Mouse (Mus musculus) liver, embryonic 13.5 days (tissue): ENCODE measurements around the gene Rps26. TPM values are rescaled to one million over a fixed set of nuclear protein-coding genes. Genes with fewer than 3 reads are reported as not detected.

ENCODE experiments used
- ATAC-seq: fragments of 200-750 bp; cut with Nextera tagmentation; 2 replicates; pipeline ENCODE4 v1.8.0; 2017; ENCODE audit warnings: low read depth, mild to moderate bottlenecking, moderate number of reproducible peaks, moderate library complexity
- DNase-seq: peaks from one replicate; pipeline ENCODE4 v3.0.0; 2022
- H3K27ac ChIP-seq: fragments of 300-500 bp; sonication (generic); 2 replicates; pipeline ENCODE4 v1.5.1; 2015; ENCODE audit warnings: moderate library complexity, mild to moderate bottlenecking, inconsistent platforms
- H3K27me3 ChIP-seq: fragments of 300-500 bp; sonication (generic); 2 replicates; pipeline ENCODE4 v1.6.1; 2015; ENCODE audit warnings: mild to moderate bottlenecking, inconsistent platforms
- H3K36me3 ChIP-seq: fragments of 300-500 bp; sonication (generic); 2 replicates; pipeline ENCODE4 v1.6.1; 2015; ENCODE audit warnings: mild to moderate bottlenecking, inconsistent platforms
- H3K4me1 ChIP-seq: fragments of 300-500 bp; sonication (generic); replicated peaks from 2 replicates; pipeline ENCODE4 v1.6.1; 2015; ENCODE audit warnings: inconsistent platforms
- H3K4me2 ChIP-seq: fragments of 300-500 bp; sonication (generic); 2 replicates; pipeline ENCODE4 v1.6.1; 2015; ENCODE audit warnings: inconsistent platforms, mild to moderate bottlenecking, moderate library complexity
- H3K4me3 ChIP-seq: fragments of 300-500 bp; sonication (generic); replicated peaks from 2 replicates; pipeline ENCODE4 v1.5.1; 2015; ENCODE audit warnings: mild to moderate bottlenecking, inconsistent platforms
- H3K9ac ChIP-seq: fragments of 300-500 bp; sonication (generic); 2 replicates; pipeline ENCODE4 v1.6.1; 2015; ENCODE audit warnings: mild to moderate bottlenecking, inconsistent platforms
- H3K9me3 ChIP-seq: fragments of 300-500 bp; sonication (generic); replicated peaks from 2 replicates; pipeline ENCODE4 v1.6.1; 2016; ENCODE audit warnings: inconsistent platforms
- WGBS: fragments of 180-500 bp; shearing (Covaris S2); methylation state at CpG from one replicate; pipeline ENCODE4 v1.1.7; 2015; ENCODE audit not compliant: insufficient replicate concordance; 5-methylcytosine and 5-hydroxymethylcytosine counted together
- polyA plus RNA-seq: library from polyadenylated mRNA; unstranded; fragments of >200 nt; fragmentation: Nextera tagmentation; extraction: Ambion mirVana; gene quantifications from 2 replicates; pipeline ENCODE4 v1.2.1, GENCODE M21; 2015

Rps26 gene
- 486 and 551 TPM in 2 replicates for polyA plus RNA-seq

GRCm38 (mm10) chr10:128626311-128627310 is at the start of gene Rps26:
Gene Rps26, minus strand, starts transcription at chr10:128626747.
- H3K4me1 ChIP-seq: peaks cover 60% of the 10 kb centered on the region
- 1% methylated on average over 40 of the region's 40 CpGs for WGBS
- H3K27ac ChIP-seq: peak within 1 kb of the TSS; percentile 82

GRCm38 (mm10) chr10:128674469-128675008 is 48.0 kb upstream of the Rps26 start:
- Histone ChIP-seq H3K27ac (peak overlapping the region; percentile 71), H3K36me3 (peaks cover 10% of the 10 kb centered on the region), H3K27me3 (peaks cover 36% of the 10 kb centered on the region), H3K4me1 (peaks cover 22% of the 10 kb centered on the region), H3K9ac (peak overlapping the region; percentile 74), H3K4me2 (peak overlapping the region; percentile 96), H3K4me3 (peak overlapping the region; percentile 73), H3K9me3 (no peaks in the 10 kb centered on the region)
- WGBS: under 1% methylated on average over 9 of the region's 9 CpGs
- no peak for ATAC-seq
- no peak for DNase-seq

More at GRCm38 (mm10) chr10:128626311-128627310, at the start of gene Rps26:
- ATAC-seq: peak; percentile 89
- peaks cover 29% of the 10 kb centered on the region for H3K36me3 ChIP-seq
- DNase-seq: peak; percentile 87
- no peaks in the 10 kb centered on the region for H3K9me3 ChIP-seq
- peak within 1 kb of the TSS; percentile 86 for H3K4me3 ChIP-seq
- peaks cover 2% of the 10 kb centered on the region for H3K27me3 ChIP-seq
- H3K4me2 ChIP-seq: peak within 1 kb of the TSS; percentile 89
- peak within 1 kb of the TSS; percentile 92 for H3K9ac ChIP-seq

- Histone ChIP-seq H3K27me3 (peaks cover 42% of the 10 kb centered on the region), H3K4me1 (peaks cover 28% of the 10 kb centered on the region), H3K36me3 (peaks cover 3% of the 10 kb centered on the region), H3K4me3 (peak within 1 kb of the TSS; percentile 73), H3K9ac (peak within 1 kb of the TSS; percentile 74), H3K4me2 (peak within 1 kb of the TSS; percentile 96), H3K27ac (peak within 1 kb of the TSS; percentile 71), H3K9me3 (no peaks in the 10 kb centered on the region)
- DNase-seq (peak; percentile 80), ATAC-seq (peak; percentile 95)
- under 1% methylated on average over 60 of the region's 60 CpGs for WGBS
Observed at GRCm38 (mm10) chr10:128673763-128674468, 47.4 kb upstream of the Rps26 start, which contains the start of gene Suox. Gene Suox, minus strand, starts transcription at chr10:128674073.

- no peaks in the 10 kb centered on the region for H3K9me3 ChIP-seq
- H3K27me3 ChIP-seq: peaks cover 65% of the 10 kb centered on the region
- DNase-seq: no peak
- ATAC-seq: no peak
- peaks cover 36% of the 10 kb centered on the region for H3K4me1 ChIP-seq
- H3K4me2 ChIP-seq: no peak overlapping the region
- WGBS: 81% methylated on average over 9 of the region's 9 CpGs
- H3K36me3 ChIP-seq: no peaks in the 10 kb centered on the region; the same call in 1 of the 2 replicates
- no peak overlapping the region for H3K9ac ChIP-seq
- no peak overlapping the region for H3K4me3 ChIP-seq
- no peak overlapping the region for H3K27ac ChIP-seq
Observed at GRCm38 (mm10) chr10:128671148-128671547, 44.6 kb upstream of the Rps26 start.

GRCm38 (mm10) chr10:128668790-128669672 is 42.5 kb upstream of the Rps26 start:
- H3K9ac ChIP-seq: peak overlapping the region; percentile 60
- no peak overlapping the region for H3K27ac ChIP-seq
- DNase-seq: peak; percentile 34
- H3K4me2 ChIP-seq: peak overlapping the region; percentile 83
- no peak for ATAC-seq
- peaks cover 53% of the 10 kb centered on the region for H3K4me1 ChIP-seq
- H3K36me3 ChIP-seq: no peaks in the 10 kb centered on the region; the same call in 1 of the 2 replicates
- 3% methylated on average over 42 of the region's 42 CpGs for WGBS
- peak overlapping the region; percentile 62 for H3K4me3 ChIP-seq
- H3K27me3 ChIP-seq: peaks cover 65% of the 10 kb centered on the region
- H3K9me3 ChIP-seq: no peaks in the 10 kb centered on the region

- no peak for DNase-seq
- peaks cover 42% of the 10 kb centered on the region for H3K27me3 ChIP-seq
- no peak for ATAC-seq
- H3K4me3 ChIP-seq: no peak overlapping the region
- H3K36me3 ChIP-seq: no peaks in the 10 kb centered on the region
- peak overlapping the region; percentile 66 for H3K27ac ChIP-seq
- 86% methylated on average over 2 of the region's 2 CpGs for WGBS
- H3K9me3 ChIP-seq: no peaks in the 10 kb centered on the region
- H3K4me1 ChIP-seq: peaks cover 54% of the 10 kb centered on the region
- peak overlapping the region; percentile 42 for H3K4me2 ChIP-seq
- no peak overlapping the region for H3K9ac ChIP-seq
Observed at GRCm38 (mm10) chr10:128665806-128666205, 39.3 kb upstream of the Rps26 start.

- DNase-seq (no peak), ATAC-seq (peak; percentile 69)
- Histone ChIP-seq H3K4me2 (peak overlapping the region; percentile 42), H3K4me3 (no peak overlapping the region), H3K9me3 (no peaks in the 10 kb centered on the region), H3K4me1 (peaks cover 54% of the 10 kb centered on the region), H3K27ac (peak overlapping the region; percentile 66), H3K27me3 (peaks cover 37% of the 10 kb centered on the region), H3K36me3 (no peaks in the 10 kb centered on the region), H3K9ac (no peak overlapping the region)
- 20% methylated on average over 3 of the region's 3 CpGs for WGBS
Observed at GRCm38 (mm10) chr10:128665307-128665706, 38.8 kb upstream of the Rps26 start.

GRCm38 (mm10) chr10:128664808-128665207 is 38.3 kb upstream of the Rps26 start:
- Histone ChIP-seq H3K27ac (peak overlapping the region; percentile 66), H3K9me3 (no peaks in the 10 kb centered on the region), H3K4me2 (peak overlapping the region; percentile 42), H3K4me1 (peaks cover 54% of the 10 kb centered on the region), H3K36me3 (no peaks in the 10 kb centered on the region), H3K27me3 (peaks cover 33% of the 10 kb centered on the region), H3K9ac (no peak overlapping the region), H3K4me3 (no peak overlapping the region)
- DNase-seq (peak; percentile 45), ATAC-seq (peak; percentile 82)
- 14% methylated on average over 3 of the region's 3 CpGs for WGBS

- Histone ChIP-seq H3K4me1 (peaks cover 45% of the 10 kb centered on the region), H3K9ac (no peak overlapping the region), H3K36me3 (no peaks in the 10 kb centered on the region), H3K27ac (peak overlapping the region; percentile 66; the same call in 1 of the 2 replicates), H3K9me3 (no peaks in the 10 kb centered on the region), H3K4me3 (no peak overlapping the region), H3K4me2 (no peak overlapping the region), H3K27me3 (peaks cover 28% of the 10 kb centered on the region)
- WGBS: 15% methylated on average over 5 of the region's 5 CpGs
- no peak for DNase-seq
- no peak for ATAC-seq
Observed at GRCm38 (mm10) chr10:128663441-128664220, 37.1 kb upstream of the Rps26 start.

- Histone ChIP-seq H3K4me1 (peaks cover 41% of the 10 kb centered on the region), H3K4me3 (no peak overlapping the region), H3K36me3 (no peaks in the 10 kb centered on the region), H3K27me3 (peaks cover 18% of the 10 kb centered on the region), H3K9me3 (no peaks in the 10 kb centered on the region), H3K27ac (no peak overlapping the region), H3K9ac (no peak overlapping the region), H3K4me2 (no peak overlapping the region)
- no peak for ATAC-seq
- no peak for DNase-seq
Observed at GRCm38 (mm10) chr10:128662465-128662864, 35.9 kb upstream of the Rps26 start.
